Mouse (Mus musculus) ES-E14 (cell line): Measurements from ENCODE around the gene Wfdc3.

Source experiments
- CHD2 ChIP-seq: IDR thresholded peaks from 2 replicates; pipeline ENCODE4 v1.6.1; 2014; ENCODE audit warnings: mild to moderate bottlenecking, low read depth, low read length, inconsistent platforms
- HCFC1 ChIP-seq: IDR thresholded peaks from 2 replicates; pipeline ENCODE4 v1.6.1; 2012; ENCODE audit warnings: low read length, inconsistent platforms, borderline replicate concordance; ENCODE audit not compliant: insufficient read depth
- MAFK ChIP-seq: IDR thresholded peaks from 2 replicates; pipeline ENCODE4 v1.6.1; 2014; ENCODE audit warnings: mild to moderate bottlenecking, low read depth, low read length, inconsistent platforms; ENCODE audit not compliant: insufficient read depth
- ZC3H11A ChIP-seq: IDR thresholded peaks from 2 replicates; pipeline ENCODE4 v1.6.1; 2012; ENCODE audit warnings: low read depth, mild to moderate bottlenecking, inconsistent platforms, low read length, borderline replicate concordance

GRCm38 (mm10) chr2:164748991-164749390, 3.3 kb upstream of the Wfdc3 start:
- no peak for TF ChIP-seq MAFK
- no peak for TF ChIP-seq ZC3H11A
- TF ChIP-seq HCFC1, result no peak
- TF ChIP-seq CHD2, result no peak
